Mouse (Mus musculus): ENCODE results near the gene Mov10.
A peak's percentile ranks its signal among the peaks of the same experiment; 100 is the strongest.

Mov10 gene

DNA sequence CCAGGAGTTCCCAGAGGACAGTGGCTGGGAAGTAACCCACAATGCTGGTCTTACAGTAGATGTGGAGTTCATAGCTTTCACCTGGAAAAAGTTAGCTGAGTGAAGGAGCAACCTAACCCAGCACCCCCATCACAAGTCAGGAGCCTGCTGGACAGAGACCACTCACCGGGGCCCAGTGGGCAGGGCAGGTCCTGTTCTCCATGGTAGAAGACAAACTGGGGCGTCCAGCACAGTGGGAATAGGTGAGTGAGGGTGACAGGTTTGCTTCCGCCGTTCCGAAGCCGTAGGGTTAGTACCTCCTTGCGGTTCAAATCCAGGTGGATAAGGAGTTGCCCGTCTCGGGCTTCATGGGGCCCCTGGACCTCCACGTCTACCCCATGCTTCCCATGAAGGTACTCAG lies 14.1 kb downstream of the Mov10 start:
- DNase-seq = no peak

DNA sequence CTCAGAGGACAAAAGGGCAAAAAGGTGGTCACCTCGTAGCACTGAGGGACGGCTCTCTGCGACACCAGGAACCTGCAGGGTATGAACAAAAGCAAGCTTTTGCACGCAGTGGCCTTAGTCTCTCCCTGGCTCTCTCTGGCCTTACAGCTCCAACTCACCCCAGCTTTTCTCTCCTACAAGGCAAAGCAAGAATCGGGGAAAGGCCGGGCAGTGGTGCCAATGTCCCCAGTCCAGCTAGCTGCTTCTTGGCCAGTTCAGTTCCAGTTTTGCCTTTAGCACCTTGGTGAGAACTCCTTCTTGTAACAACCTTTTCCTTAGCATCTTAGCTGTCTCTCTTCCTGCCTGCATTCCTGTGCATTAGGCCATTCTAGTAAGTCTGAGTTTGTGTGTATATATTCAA lies 16.9 kb downstream of the Mov10 start:
- DNase-seq = no peak

DNA sequence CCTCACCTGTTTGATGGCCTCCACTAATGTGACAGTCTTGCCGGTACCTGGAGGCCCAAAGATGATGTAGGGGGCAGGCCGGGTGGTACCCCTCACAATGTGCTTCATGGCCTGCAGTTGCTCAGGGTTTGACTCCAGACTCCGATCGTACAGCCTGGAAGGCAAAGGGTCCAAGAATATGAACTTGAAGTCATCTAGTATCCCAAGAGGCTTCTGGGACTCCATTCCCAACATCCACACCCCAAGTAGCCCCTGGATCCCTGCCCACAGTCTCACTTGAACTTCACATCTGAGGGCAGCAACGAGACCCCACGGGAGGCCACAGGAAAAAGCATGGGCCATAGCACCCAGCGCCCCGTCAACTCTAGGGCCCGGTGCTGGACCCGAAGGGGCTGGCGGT lies 17.7 kb downstream of the Mov10 start:
- no peak for DNase-seq

DNA sequence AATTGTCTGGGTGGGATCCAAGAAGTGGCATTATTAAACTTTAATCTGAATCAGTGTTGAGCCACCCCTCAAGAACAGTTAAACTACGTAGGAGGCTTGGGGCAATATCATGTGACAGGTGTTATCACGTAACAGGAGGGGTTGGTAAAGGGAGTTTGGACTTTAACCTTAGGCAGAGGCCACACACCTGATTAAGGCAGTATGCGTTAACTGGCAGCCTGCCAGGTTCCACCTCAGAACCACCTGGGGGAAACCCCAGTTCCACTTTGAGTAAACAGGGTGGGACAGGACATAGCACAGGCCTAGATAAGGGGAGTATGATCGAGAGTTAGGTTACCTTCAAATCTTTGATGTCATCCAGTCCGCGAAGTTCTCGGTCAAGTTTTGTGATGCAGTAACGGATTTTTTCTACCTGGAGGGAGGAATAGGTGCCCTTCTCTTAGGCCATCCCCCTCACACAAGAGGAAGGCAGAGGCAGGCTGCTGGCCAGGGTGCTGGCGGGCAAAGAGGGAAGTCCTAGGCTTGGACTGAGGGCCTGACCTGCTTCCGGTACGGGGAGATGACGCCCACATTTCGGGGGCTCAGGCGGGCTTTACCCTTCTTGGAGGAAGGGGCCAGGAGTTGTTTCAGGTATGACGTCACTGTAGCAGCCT lies 21.8 kb downstream of the Mov10 start:
- no peak for DNase-seq

DNA sequence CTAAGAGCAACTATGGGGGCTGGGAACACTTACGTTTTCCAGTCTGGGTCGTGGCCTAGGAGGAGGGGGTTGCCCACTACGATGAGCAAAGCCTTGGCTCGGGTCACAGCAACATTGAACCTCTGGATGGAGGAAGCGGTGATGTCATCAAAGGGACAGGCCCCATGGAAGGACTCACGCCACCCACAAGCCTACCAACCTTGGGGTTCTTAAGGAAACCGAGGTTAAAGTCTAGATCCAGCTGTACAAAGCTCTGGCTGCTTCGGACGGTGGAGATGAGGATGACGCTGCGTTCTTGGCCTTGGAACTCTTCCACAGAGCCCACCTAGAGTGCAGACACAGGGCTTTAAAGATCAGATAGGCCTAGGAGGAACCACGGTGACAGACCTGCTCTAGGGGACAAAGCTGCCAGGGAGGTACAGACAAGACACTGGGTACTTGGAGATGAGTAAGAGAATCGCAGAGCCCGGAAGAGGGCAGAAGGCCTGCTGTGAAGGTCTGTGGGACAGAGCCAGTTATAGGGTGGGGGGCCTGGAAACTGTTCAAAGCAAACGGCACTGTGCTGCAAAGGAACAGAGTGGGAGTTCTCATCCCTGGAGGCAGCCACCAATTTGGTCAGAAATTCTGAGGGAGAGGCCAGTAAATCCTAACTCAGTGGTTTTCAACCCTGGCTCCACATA lies 22.6 kb downstream of the Mov10 start:
- DNase-seq = no peak

DNA sequence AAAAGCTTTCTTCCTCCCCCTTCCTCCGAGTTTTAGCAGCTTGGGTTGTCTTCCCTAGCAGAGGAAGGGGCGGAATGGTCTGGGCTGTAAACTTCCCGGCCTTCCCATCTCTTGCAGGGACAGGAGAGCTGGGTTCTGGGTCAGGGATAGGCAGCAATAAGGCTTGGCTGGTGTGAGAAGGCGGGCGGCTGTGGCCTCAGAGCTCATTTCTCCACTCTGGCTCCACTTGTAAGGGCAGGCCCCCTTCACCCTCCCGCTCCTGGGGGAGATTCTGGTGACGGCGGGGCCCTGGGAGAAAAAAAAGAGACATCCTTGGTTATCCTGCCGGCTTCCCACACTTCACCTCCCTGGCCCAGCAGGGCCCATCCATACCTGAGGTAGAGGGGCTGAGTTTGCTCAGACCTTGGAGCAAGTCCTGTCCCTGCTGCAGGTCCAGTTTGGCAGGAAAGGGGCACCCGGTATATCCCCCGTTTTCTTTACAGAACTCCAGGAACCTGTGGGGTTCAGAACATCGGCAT lies 23.4 kb downstream of the Mov10 start:
- no peak for DNase-seq

DNA sequence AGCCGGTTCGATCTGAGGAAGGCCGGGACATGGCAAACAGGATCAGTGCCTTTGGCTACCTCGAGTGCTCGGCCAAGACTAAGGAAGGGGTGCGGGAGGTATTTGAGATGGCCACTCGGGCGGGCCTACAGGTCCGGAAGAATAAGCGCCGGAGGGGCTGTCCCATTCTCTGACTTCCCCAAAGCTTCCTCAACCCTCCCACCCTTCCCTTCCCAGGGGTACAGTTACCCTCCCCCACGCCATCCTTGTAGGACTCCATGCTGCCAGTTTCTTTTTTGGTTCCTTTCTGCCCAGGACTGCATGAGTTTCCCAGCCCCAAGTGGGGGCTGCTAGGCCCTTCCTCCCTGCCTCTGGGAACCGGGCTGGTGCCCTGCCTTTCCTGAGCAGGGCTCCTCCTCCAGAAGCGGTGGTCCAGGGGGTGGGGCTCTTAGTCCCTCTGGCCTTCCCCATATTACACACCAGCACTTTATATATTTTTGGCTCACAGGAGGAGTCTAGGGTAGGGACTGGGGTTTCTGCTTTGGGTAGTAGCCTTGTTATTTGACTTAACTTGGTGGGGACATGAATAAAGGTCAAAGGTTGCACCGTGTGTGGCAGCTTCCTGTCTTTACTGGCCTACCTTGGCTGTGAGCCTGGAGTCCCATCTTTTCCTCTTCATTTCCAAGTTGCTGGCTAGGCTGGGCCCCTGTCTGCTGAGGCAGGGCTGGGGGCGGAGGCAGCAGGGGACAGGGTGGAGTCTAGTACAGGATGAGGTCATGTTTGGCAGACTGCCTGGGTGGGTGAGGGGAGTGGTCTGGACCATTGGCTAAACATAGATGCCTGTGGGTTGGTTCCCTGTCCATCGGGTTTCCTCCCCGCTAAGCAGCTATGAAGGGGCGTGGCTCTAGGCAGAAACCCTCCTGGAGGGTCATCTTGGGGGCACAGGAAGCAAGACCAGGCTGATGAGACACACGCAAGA lies 24.2 kb downstream of the Mov10 start:
- DNase-seq = no peak

DNA sequence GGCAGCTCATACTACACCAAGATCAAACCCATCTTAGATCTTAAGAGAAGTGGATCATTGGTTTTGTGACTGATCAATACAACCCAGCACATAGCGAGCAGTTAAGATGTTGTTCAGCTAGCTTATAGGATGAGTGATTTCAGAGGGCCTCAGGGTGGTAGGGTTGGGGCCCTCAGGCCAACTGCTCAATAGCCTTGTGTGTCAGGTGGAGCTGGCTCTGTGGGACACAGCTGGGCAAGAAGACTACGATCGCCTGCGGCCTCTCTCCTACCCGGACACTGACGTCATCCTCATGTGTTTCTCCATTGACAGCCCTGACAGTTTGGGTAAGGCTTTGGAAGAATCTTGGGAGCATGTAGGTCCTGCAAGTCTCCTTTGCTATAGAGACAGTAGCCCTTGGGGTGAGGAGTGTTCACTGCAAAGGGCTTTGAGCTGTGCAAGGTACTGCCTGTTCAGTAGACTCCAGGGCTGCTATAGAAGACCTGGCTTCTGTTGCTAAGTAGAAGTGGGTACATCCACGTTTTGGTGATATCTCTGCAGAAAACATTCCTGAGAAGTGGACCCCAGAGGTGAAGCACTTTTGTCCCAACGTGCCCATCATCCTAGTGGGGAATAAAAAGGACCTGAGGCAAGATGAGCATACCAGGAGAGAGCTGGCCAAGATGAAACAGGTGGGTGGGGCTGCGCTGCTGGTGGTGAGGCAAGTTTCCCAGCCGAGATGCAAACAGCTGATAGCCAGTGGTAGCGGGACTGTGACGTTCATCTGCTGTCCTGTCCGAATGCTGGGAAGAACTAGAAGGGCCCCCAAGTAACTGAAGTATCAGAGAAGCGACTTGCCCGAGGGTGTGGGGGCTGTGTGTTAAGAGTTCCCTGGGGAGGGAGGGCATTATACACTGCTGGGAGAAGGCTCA lies 25.7 kb downstream of the Mov10 start:
- no peak for DNase-seq

DNA sequence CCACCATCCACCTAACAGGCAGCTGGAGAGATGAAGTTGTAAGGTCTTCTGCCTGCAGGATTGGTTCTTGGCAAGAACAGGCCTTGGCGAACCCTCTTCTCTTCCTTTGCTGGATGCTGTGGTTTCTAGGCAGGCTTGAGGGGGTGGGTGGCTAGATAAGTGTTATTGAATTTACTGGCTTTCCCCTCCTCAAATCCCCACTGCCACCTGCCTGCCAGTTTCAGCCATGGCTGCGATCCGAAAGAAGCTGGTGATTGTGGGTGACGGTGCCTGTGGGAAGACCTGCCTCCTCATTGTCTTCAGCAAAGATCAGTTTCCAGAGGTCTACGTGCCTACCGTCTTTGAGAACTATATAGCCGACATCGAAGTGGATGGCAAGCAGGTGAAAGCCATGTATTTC lies 26.7 kb downstream of the Mov10 start:
- no peak for DNase-seq

DNA sequence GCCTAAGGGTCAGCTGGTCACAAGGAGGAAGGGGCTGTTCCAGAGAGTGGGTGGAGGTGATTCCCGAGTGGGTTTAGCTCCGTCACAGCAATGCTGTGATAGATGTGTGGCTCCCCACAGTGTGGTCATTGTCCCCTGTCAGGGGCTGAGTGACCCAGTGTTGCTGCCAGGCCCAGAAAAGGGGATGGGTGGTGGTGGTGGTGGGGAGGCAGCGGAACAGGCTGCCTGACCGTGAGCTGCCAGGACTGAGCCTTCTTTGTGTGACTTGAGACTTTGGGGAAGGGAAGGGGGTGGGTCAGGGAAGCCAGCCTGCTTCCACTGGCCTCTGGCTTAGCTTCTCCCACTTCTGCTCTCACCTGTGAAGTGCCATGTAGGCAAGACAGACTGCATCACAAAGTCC lies 27.3 kb downstream of the Mov10 start:
- no peak for DNase-seq

DNA sequence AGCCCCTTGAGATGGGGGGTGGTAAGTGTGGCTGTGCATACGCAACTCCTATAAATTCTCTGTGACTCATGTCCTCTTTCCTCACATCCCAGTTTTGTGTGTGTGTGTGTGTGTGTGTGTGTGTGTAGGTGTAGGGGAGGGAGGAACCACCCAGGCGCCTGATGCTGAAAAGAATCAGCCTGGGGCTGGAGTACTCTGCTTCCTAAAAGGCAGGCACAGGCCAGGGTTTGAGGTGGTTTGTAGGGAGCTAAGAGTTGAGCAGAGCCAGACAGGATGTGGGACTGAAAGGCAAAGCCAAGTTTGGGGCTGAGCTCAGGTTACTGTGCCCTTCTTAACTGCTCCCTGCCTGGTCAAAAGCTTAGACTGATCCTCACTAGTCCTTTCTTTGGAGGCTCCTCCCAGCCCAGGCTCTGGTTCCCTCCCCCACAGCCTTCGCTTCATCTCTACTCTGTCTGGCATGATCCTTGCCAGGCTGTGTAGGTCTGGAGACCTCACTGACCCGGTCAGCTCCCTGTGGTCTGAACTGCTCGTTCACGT lies 27.9 kb downstream of the Mov10 start:
- DNase-seq = no peak

DNA sequence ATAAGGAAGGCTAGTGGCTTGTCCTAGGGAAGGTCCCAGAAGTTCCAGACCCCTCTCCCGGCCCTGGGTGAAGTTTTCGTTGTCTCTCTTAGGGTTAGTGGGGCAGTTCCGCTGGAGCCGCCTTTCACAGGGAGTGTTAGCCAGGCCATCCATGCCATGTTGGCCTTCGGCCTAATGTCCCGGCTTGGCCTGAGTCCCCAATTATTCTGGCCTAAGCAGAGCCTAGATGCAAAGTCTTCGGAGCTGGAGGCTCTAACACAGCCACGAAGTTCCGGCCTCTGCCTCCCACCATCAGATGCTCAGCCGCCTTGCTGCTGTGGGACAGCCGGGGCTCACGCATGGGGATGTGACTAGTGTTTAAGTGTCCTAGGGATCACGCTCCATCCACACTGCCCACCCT lies 28.5 kb downstream of the Mov10 start:
- DNase-seq = no peak

DNA sequence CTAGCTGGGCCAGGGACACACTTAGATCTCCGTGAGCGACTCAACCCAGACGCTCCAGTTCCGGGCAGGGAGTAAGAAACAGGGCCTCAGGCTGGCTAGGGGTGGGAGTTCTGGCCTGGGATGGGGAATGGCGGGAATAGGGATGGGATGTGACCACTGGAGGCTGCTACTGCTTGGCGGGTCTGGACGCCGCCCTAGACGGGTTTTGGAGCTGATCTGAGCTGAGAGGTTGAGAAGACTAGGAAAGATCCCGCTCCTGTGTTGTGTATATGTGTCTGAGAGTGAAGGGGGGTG lies 29.1 kb downstream of the Mov10 start:
- DNase-seq = no peak

DNA sequence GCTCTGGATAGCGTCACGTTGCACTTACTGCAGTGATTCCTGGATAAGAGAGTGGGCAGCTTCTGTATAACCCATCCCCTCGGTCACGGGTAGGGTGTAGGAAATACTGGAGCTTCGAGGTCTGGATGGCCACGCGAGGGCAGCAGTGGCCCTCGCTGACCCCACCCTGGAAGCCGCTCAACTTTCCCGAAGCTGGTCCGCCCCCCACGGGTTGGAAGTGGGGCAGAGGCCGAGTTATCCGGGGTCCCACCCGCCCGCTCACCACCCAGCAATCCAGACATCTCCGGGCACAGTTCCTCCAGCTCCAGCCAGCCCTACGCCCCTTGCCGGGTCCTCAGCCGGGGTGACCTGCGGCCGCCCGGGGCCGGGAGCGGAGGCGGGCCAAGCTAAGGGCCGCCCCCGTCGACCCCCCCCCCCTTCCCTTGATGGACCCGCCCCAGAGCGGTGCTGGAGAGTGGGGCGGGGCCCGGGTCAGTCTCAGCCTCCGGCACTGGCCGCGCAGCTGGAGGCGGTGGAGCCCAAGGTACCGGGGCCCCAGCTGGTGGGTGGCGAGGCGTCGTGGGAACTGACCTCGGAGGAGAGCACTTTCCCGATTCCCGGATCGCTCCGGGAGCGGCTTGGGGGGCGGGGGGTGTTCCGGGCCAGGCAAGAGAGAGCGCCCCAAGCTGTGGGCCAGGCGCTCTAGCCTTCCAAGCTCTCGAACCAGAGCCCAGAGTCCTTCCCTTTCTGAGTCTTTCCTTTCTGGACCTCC lies 29.6 kb downstream of the Mov10 start:
- DNase-seq = peak in 1 of 2 experiments; percentile 33

DNA sequence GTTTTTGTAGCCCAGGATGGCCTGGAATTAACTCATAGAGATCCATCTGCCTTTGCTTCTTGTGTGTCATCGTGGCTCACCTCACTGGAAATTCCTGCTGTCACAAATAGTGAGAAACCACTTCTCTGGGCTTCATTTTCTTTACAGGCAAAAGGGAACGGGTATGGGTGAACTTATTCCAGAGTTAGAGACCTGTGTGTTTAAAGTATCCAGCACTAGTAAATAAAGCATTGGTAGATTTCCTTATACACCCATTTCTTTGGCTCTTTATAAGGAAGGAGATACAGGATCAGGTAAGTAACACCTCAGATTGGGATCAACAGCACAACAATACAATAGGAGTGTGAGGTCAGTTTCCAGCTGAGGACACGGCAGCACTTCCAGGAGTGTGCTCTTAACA lies 30.3 kb downstream of the Mov10 start, which contains the start of gene Rhoc:
Gene Rhoc, plus strand, starts transcription at position 301 of the 400 bp plus-strand sequence.
- no peak for DNase-seq

DNA sequence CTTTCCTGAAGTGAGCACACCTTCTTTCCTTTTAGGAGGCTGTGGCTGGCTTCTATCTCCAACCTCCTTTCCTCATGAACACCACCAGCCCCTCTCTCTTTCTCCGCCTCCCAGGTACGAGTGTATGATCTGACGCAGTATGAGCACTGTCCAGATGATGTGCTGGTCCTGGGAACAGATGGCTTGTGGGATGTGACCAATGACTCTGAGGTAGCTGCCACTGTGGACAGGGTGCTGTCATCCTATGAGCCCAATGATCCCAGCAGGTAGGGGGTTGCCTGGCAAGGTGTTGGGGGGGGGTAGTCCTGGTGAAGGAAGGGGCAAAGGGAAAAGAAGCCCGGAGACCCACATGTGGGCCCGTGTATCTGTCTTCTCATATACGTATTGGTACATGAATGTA lies 33.1 kb downstream of the Mov10 start:
- no peak for DNase-seq

DNA sequence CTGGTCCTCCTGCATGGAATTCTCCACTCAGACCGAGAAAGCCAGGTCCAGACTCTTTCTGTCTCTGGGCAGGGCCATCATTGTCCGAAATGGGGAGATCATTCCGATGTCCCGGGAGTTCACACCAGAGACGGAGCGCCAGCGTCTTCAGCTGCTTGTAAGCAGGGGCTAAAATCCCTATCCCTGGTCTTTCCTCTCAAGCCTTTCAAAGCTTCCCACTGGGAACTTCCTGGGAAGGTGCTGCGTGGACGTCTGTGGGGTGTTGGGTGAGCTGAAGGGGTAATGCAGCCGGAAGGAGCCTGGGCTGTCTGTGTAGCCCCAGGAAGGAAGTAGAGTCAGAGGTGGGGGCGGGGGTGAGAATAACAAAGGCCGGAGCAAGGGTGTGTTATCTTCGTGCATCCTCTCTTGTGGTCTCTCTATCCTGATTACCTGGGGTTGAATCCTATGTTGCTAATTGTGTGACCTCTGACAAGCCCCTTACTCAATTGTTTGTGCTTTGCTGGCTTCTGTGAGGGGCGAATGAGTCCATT lies 34.3 kb downstream of the Mov10 start:
- no peak for DNase-seq

DNA sequence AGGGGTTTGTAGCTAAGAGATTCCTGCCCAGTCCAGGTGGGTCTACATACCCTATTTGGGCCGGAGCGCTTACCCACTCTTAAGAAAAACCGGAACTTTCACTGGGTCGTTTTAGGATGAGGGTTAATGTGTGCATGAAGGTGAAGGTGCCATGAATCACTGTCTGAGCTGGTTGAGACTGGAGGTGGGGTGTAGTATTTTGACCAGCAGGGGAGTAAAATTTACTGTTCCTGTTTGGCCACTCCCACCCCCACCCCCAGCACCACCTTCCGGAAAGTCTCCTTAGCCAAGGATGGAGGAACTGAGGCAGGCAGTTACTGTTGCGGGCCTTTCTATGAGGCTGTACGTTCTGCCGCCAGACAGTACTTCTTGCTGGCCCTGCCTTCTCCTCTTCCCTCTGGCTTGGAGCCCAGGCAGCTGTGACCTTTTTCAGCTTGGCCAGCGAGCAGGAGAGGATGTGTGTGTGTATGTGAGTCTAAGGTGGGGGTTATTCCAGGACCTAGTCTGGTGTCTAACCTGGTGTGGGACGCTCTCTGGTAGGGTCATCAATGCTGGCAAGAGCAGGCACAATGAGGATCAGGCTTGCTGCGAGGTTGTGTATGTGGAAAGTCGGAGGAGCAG lies 36.2 kb downstream of the Mov10 start:
- no peak for DNase-seq

DNA sequence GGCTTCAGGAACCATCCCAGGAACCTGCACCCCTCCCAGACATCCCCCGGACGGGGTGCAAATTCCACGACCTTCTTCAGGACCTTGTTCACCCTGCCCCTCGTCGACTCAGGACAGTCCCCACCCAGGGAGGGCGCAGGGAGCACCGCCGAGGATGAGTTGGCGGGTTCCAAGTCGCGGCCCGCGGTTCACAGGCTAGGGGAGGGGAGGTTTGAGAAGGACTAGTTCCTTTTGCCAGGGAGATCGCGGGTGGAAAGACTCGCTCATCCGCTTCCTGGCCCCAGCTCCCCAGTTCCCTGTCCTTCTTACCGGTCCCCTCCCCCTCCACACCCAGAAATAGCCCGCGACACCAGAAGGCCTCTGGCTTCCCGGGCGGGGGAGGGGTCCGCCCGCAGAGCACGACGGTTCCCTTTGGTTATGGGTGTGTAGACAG lies 36.9 kb downstream of the Mov10 start, which contains the start of gene Fam19a3:
Gene Fam19a3, minus strand, starts transcription at position 370 of the 433 bp plus-strand sequence.
- no peak for DNase-seq
